Mouse (Mus musculus) fat pad, adult 2 months (tissue): Measurements from ENCODE around the gene Olfr829.
"Not testable (repeated sequence)": the region's sequence is repeated elsewhere in the genome, so short reads cannot be mapped to it uniquely, and the experiment has no call there.

Experiments used
- DNase-seq: peaks from one replicate; pipeline ENCODE4 v3.0.0-alpha.2; 2011; ENCODE audit warnings: low read depth, low spot score; ENCODE audit errors: extremely low read depth

Gene Olfr829

DNA sequence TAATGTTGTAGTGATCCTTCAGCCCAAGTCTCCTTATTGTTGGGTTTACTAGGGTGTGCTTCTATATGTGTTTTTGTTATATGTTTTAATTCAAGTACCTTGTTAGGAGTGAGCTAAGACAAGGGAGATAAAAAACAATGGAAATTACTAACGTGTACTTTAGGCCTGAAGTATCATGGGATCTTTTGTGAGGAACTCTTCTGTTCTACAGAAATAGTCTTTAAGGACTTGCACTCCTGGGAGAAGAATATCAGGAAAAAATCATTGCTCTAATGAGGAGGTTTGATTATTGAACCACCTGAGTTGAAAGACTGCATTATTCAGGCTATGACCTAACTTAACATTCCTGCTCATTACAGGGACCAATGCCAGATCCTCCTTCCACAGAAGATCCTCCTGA is at the start of gene Olfr829:
TSS of gene Olfr829 (plus strand) at position 301 of the 400 bp plus-strand sequence.
- DNase-seq: no peak

DNA sequence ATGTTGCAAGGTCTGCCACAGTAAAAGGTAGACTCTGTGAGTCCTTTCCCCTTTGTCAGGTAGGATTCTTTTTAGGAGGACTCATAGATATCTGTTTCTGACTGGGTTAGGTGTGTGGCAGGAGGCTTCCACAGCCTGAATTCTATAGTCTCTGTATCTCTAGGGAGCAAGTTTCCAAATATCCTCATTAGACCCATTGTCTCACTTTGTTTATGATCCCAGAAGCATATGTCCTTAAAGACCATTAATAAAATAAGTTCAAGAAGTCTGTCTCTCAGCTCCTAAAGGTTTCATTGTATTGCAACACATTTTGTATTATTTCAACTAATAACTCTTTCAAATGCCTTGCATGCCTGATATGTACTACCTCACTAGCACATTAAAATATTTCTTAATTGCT is 35.3 kb upstream of the Olfr829 start, which contains the start of gene Olfr828:
TSS of gene Olfr828 (minus strand) at position 101 of the 400 bp plus-strand sequence.
- DNase-seq: no peak

DNA sequence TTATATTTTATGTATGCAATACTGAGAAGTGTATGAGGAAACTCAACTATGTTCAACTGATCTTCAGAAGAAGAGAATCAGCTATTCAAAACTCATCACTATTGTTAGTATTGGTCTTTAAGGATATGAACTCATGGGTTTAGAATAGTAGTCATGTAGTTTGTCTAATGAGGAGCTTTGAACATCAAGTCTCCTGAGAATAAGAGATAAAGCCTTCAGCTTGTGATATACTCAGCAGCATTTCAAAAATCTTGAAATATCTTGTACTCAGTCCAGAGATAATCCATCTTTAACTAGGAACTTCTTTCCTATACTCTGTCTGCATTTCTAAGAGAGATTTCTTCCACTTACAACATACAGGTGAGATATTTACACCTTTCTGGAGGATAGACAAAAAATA is 19.7 kb downstream of the Olfr829 start, which contains the start of gene Olfr830:
TSS of gene Olfr830 (plus strand) at position 301 of the 400 bp plus-strand sequence.
- DNase-seq: no peak

DNA sequence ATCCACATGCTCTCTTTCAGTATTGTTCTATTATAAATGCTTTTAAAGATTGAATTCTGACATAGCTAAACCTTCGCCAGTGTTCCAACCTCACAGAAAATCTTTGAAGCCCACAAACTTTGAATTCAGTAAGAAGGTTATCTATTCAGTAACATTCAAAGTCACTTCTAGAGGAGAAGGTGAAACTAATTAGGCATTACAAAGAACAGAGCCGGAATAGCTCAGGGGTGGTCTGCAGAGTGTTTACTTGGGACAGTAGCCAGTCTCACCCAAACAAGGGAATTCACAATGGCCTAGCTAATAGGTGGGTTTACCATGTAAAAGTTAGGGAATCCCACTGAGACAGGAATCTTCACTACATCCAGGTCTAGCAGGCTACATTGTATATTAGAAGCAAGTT is 53.0 kb downstream of the Olfr829 start:
- not testable (repeated sequence) for DNase-seq
